Mouse (Mus musculus) Patski (cell line): ENCODE results near the gene Camk2d. TPM values are rescaled to one million over a fixed set of nuclear protein-coding genes. Genes with fewer than 3 reads are reported as not detected.

Experiments
- ATAC-seq: fragments of 100-300 bp; one replicate; pipeline ENCODE4 v1.8.0; 2021
- CTCF ChIA-PET: fragments of 350-600 bp; sonication (Branson Sonifier 250); formaldehyde crosslinking; loops from one replicate; lab custom pipeline; 2022; ENCODE audit warnings: inconsistent platforms; lab: Charles Lee
- POLR2A ChIA-PET: fragments of 350-600 bp; sonication (Branson Sonifier 250); formaldehyde crosslinking; loops from one replicate; lab custom pipeline; 2022; ENCODE audit warnings: antibody characterized with exemption, inconsistent platforms; lab: Charles Lee
- DNase-seq: peaks from one replicate; pipeline ENCODE4 v3.0.0-alpha.2; 2011; ENCODE audit warnings: low read depth, low spot score
- H3K27me3 ChIP-seq: fragments of 371-371 bp; one replicate; pipeline ENCODE4 v1.5.1; 2021
- CTCF ChIP-seq: fragments of 100-300 bp; IDR thresholded peaks from one replicate; pipeline ENCODE4 v1.5.1; 2021
- in situ Hi-C: fragments of 300-500 bp; cut with MboI; formaldehyde crosslinking; loops from 3 replicates; pipeline ENCODE4 v1.11.1; 2018; ENCODE audit warnings: low pct_unique_long_range_greater_than_20kb, mixed read lengths
- polyA plus RNA-seq: library from polyadenylated mRNA; unstranded; gene quantifications from one replicate; pipeline ENCODE4 v1.2.3, GENCODE M21; 2021

The Camk2d gene
- polyA plus RNA-seq, 1 experiment from 2014 or later, result 99.0 TPM

- CTCF ChIA-PET, result interaction anchor here (0.8 to 3.0 kb wide), 4 partner anchors 13 to 207 kb away, joined by 3 to 13 read pairs (median 3); no protein-coding TSS in a partner anchor
- ATAC-seq, result no peak
- in situ Hi-C loops, result no loop called here
- no peaks in the 10 kb centered on the region for H3K27me3 ChIP-seq
- POLR2A ChIA-PET, result no interaction called here
- no peak for DNase-seq
- TF ChIP-seq CTCF, result no peak
These were observed 213.8 kb downstream of the Camk2d start for GRCm38 (mm10) chr3:126809915-126810314.

- no peak for TF ChIP-seq CTCF
- DNase-seq, result no peak
- H3K27me3 ChIP-seq, result no peaks in the 10 kb centered on the region
- CTCF ChIA-PET, result interaction anchor here (0.8 to 3.0 kb wide), 9 partner anchors 9 to 36 kb away, joined by 3 to 13 read pairs (median 4); no protein-coding TSS in a partner anchor
- ATAC-seq, result no peak
- in situ Hi-C loops, result no loop called here
- POLR2A ChIA-PET, result interaction anchor here (0.7 to 1.0 kb wide), 2 partner anchors 25 to 32 kb away, joined by 3 read pairs; no protein-coding TSS in a partner anchor
These were observed 214.4 kb downstream of the Camk2d start for GRCm38 (mm10) chr3:126810372-126811090.

GRCm38 (mm10) chr3:126811646-126812045, 215.5 kb downstream of the Camk2d start:
- in situ Hi-C loops, result no loop called here
- no peak for TF ChIP-seq CTCF
- DNase-seq (no peak), ATAC-seq (no peak)
- H3K27me3 ChIP-seq, result no peaks in the 10 kb centered on the region
- CTCF ChIA-PET, result interaction anchor here (0.9 to 3.0 kb wide), 8 partner anchors 8 to 39 kb away, joined by 4 to 13 read pairs (median 4); no protein-coding TSS in a partner anchor
- POLR2A ChIA-PET, result interaction anchor here (0.6 kb wide), 1 partner anchor 99 kb away, joined by 3 read pairs; no protein-coding TSS in a partner anchor

GRCm38 (mm10) chr3:126822374-126822773, 226.3 kb downstream of the Camk2d start:
- DNase-seq, result no peak
- no peaks in the 10 kb centered on the region for H3K27me3 ChIP-seq
- ChIA-PET POLR2A (no interaction called here), CTCF (interaction anchor here (0.8 to 1.9 kb wide), 7 partner anchors 9 to 224 kb away, joined by 3 to 11 read pairs (median 4); no protein-coding TSS in a partner anchor)
- ATAC-seq, result no peak
- TF ChIP-seq CTCF, result no peak
- in situ Hi-C loops, result no loop called here

GRCm38 (mm10) chr3:126824930-126825329, 228.8 kb downstream of the Camk2d start:
- CTCF ChIA-PET, result interaction anchor here (1.2 to 2.9 kb wide), 4 partner anchors 12 to 38 kb away, joined by 3 to 13 read pairs (median 5); no protein-coding TSS in a partner anchor
- no peak for DNase-seq
- POLR2A ChIA-PET, result interaction anchor here (0.6 to 0.7 kb wide), 2 partner anchors 52 to 164 kb away, joined by 3 to 7 read pairs; no protein-coding TSS in a partner anchor
- in situ Hi-C loops, result no loop called here
- ATAC-seq, result no peak
- H3K27me3 ChIP-seq, result no peaks in the 10 kb centered on the region
- TF ChIP-seq CTCF, result no peak

- ATAC-seq (no peak), DNase-seq (no peak)
- ChIA-PET CTCF (interaction anchor here (1.6 to 2.9 kb wide), 3 partner anchors 10 to 16 kb away, joined by 4 to 13 read pairs (median 6); no protein-coding TSS in a partner anchor), POLR2A (no interaction called here)
- in situ Hi-C loops, result no loop called here
- TF ChIP-seq CTCF, result no peak
- no peaks in the 10 kb centered on the region for H3K27me3 ChIP-seq
These were observed 230.1 kb downstream of the Camk2d start for GRCm38 (mm10) chr3:126826172-126826571.

GRCm38 (mm10) chr3:126827900-126828299, 231.8 kb downstream of the Camk2d start:
- ATAC-seq, result no peak

GRCm38 (mm10) chr3:126829817-126830216, 233.7 kb downstream of the Camk2d start:
- CTCF ChIA-PET, result interaction anchor here (0.7 to 2.4 kb wide), 8 partner anchors 9 to 233 kb away, joined by 3 to 14 read pairs (median 3); partner anchors contain the start of gene Camk2d

More at GRCm38 (mm10) chr3:126827900-126828299, 231.8 kb downstream of the Camk2d start:
- POLR2A ChIA-PET, result no interaction called here
- in situ Hi-C loops, result no loop called here
- peak; percentile 6 for TF ChIP-seq CTCF
- H3K27me3 ChIP-seq, result no peaks in the 10 kb centered on the region
- CTCF ChIA-PET, result interaction anchor here (1.3 kb wide), 1 partner anchor 9 kb away, joined by 3 read pairs; no protein-coding TSS in a partner anchor
- DNase-seq, result peak; percentile 58

GRCm38 (mm10) chr3:126831418-126832138, 235.5 kb downstream of the Camk2d start:
- CTCF ChIA-PET, result interaction anchor here (0.8 to 2.4 kb wide), 6 partner anchors 8 to 138 kb away, joined by 3 to 14 read pairs (median 4); no protein-coding TSS in a partner anchor
- TF ChIP-seq CTCF, result peak; percentile 10
- ATAC-seq, result peak; percentile 100
- H3K27me3 ChIP-seq, result no peaks in the 10 kb centered on the region
- DNase-seq, result peak; percentile 100
- POLR2A ChIA-PET, result interaction anchor here (1.2 kb wide), 1 partner anchor 14 kb away, joined by 4 read pairs; no protein-coding TSS in a partner anchor
- in situ Hi-C loops, result no loop called here

More at GRCm38 (mm10) chr3:126829817-126830216, 233.7 kb downstream of the Camk2d start:
- in situ Hi-C loops, result no loop called here
- DNase-seq, result no peak
- no peak for TF ChIP-seq CTCF
- POLR2A ChIA-PET, result no interaction called here
- no peaks in the 10 kb centered on the region for H3K27me3 ChIP-seq
- no peak for ATAC-seq

- no peak for TF ChIP-seq CTCF
- in situ Hi-C loops, result no loop called here
- no peak for DNase-seq
- ATAC-seq, result no peak
- ChIA-PET CTCF (no interaction called here), POLR2A (no interaction called here)
- H3K27me3 ChIP-seq, result no peaks in the 10 kb centered on the region
These were observed 238.6 kb downstream of the Camk2d start for GRCm38 (mm10) chr3:126834641-126835167.
